Mouse (Mus musculus) bone marrow, adult 2 months (tissue): Measurements from ENCODE around the gene Nme9. TPM values are rescaled to one million over a fixed set of nuclear protein-coding genes. Genes with fewer than 3 reads are reported as not detected.

Experiments
- H3K27ac ChIP-seq: fragments of 200-500 bp; 2 replicates; pipeline ENCODE4 v1.5.1; 2012; ENCODE audit warnings: low read depth, mild to moderate bottlenecking, control low read depth, inconsistent platforms, low read length; ENCODE audit not compliant: control insufficient read depth, poor library complexity, insufficient read depth
- H3K4me1 ChIP-seq: fragments of 200-500 bp; 2 replicates; pipeline ENCODE4 v1.6.1; 2011; ENCODE audit warnings: low read length; ENCODE audit not compliant: control insufficient read depth, insufficient read depth
- H3K4me3 ChIP-seq: fragments of 200-500 bp; replicated peaks from 2 replicates; pipeline ENCODE3; 2011; ENCODE audit warnings: mild to moderate bottlenecking, low read depth, low read length, control low read depth; ENCODE audit not compliant: control insufficient read depth
- CTCF ChIP-seq: fragments of 200-500 bp; IDR thresholded peaks from 2 replicates; pipeline ENCODE4 v1.5.1; 2011; ENCODE audit warnings: low read length, control low read depth; ENCODE audit not compliant: control insufficient read depth, insufficient read depth
- POLR2A ChIP-seq: fragments of 200-500 bp; IDR thresholded peaks from 2 replicates; pipeline ENCODE4 v1.6.1; 2011; ENCODE audit warnings: low read depth, mild to moderate bottlenecking, control low read depth, low read length, borderline replicate concordance; ENCODE audit not compliant: control insufficient read depth
- WGBS: fragments of 180-500 bp; shearing (Covaris S2); methylation state at CpG from one replicate; pipeline ENCODE4 v1.1.7; 2018; 5-methylcytosine and 5-hydroxymethylcytosine counted together
- polyA plus RNA-seq: library from polyadenylated mRNA; stranded (reverse); fragments of >200 nt; gene quantifications from 2 replicates; pipeline ENCODE4 v1.2.4, GENCODE M21; 2011; ENCODE audit warnings: low replicate concordance; ENCODE audit not compliant: missing spikeins, insufficient read depth, insufficient read length

Nme9 gene
- polyA plus RNA-seq, 1 experiment: not detected

GRCm38 (mm10) chr9:99439064-99439463 is 12.2 kb upstream of the Nme9 start:
- Histone ChIP-seq H3K27ac (no peak overlapping the region), H3K4me3 (no peak overlapping the region), H3K4me1 (no peaks in the 10 kb centered on the region)
- TF ChIP-seq CTCF (no peak), POLR2A (no peak)
- WGBS: 78% methylated on average over 8 of the region's 8 CpGs

DNA sequence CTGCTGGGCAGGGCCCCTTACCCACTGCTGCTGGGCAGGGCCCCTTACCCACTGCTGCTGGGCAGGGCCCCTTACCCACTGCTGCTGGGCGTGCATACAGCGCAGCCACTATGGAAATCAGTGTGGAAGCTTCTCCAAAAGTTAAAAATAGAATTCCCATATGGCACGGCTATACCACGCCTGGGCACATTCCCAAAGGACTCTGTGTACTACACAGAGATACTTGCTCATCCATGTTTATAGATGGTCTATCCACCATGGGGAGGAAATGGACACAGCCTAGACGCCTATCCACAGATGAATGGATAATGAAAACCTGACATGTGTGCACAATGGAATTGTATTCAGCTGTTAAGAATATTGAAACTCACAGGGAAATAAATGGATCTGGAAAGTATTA is 10.3 kb upstream of the Nme9 start:
- Histone ChIP-seq H3K4me1 (no peaks in the 10 kb centered on the region), H3K4me3 (no peak overlapping the region), H3K27ac (no peak overlapping the region)
- TF ChIP-seq POLR2A (no peak), CTCF (no peak)
- 83% methylated on average over 5 of the region's 5 CpGs for WGBS

DNA sequence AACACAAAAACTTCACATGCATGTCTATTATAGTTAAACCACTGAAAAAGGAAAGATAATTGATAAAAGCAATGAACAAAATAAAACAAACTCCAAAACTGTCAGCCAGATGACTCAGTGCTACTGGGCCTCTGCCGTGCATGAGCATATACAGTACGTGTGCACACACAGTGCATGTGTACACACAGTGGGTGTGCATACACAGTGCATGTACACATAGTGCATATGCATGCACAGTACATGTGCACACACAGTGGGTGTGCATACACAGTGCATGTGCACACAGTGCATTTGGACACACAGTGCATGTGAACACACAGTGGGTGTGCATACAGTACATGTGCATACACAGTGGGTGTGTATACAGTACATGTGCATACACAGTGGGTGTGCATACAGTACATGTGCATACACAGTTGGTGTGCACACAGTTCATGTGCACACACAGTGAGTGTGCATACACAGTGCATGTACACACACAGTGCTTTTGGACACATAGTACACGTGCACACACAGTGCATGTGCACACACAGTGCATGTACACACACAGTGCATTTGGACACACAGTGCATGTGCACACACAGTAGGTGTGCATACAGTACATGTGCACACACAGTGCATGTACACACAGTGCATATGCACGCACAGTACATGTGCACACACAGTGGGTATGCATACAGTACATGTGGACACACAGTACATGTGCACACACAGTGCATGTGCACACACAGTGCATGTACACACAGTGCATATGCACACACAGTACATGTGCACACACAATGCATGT is 9.4 kb upstream of the Nme9 start:
- TF ChIP-seq CTCF (no peak), POLR2A (no peak)
- WGBS: 86% methylated on average over 4 of the region's 4 CpGs
- no peak overlapping the region for H3K4me3 ChIP-seq
- H3K27ac ChIP-seq: no peak overlapping the region
- no peaks in the 10 kb centered on the region for H3K4me1 ChIP-seq

DNA sequence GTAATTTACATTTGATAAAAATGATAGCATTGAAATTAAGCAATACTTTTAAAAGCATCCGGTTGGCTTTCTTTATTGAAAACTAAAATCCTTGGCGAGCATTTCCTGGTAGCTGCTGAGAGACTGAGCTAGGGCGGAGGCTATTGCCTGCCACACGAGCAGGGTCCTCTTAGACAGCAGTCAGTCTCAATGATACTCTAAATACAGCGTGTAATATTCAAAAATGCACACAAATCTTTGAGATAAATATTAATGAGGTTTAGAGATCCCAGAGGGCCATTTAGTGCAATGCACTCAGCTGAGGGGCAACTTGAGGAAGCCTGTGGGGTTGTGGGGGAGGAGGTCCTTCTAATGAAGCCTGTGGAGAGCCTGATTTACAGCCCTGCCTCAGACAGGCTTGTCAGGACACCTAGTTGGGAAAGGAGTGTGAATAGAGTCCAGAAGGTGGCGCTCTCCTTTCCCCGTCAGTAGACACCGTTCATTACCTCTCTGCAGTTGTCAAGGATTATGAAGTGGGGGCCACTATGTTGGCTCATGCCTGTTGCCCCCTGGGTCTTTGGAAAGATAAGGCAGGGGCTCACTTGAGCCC is 6.6 kb upstream of the Nme9 start:
- Histone ChIP-seq H3K27ac (no peak overlapping the region), H3K4me1 (no peaks in the 10 kb centered on the region), H3K4me3 (no peak overlapping the region)
- TF ChIP-seq POLR2A (no peak), CTCF (peak; percentile 35; the same call in 1 of the 2 replicates)
- WGBS: 24% methylated on average over 8 of the region's 8 CpGs

DNA sequence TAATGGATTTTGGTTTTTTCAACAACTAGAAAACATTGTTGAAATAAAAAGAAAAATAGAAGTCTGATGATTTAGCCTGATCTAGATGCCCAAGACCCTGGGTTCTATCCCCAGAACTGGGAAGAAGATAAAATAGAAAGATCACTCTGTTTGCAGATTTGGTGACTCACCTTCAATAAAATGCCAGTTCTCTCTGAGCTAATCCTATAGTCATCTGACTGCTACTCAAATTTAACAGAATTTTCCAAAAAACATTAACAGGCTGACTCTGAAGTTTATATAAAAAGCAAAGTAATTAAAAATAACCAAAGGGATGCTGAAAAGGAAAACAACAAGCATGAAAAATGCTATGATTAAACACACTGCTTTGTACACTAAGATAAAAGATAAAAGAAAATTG is 5.0 kb upstream of the Nme9 start:
- TF ChIP-seq CTCF: no peak
- TF ChIP-seq POLR2A: no peak
- Histone ChIP-seq H3K4me1 (no peaks in the 10 kb centered on the region), H3K4me3 (no peak overlapping the region), H3K27ac (no peak overlapping the region)

- WGBS: 79% methylated on average over 3 of the region's 3 CpGs
- no peak overlapping the region for H3K4me3 ChIP-seq
- H3K4me1 ChIP-seq: no peaks in the 10 kb centered on the region
- TF ChIP-seq POLR2A: no peak
- no peak for TF ChIP-seq CTCF
- no peak overlapping the region for H3K27ac ChIP-seq
Measured at GRCm38 (mm10) chr9:99447323-99447722, 4.0 kb upstream of the Nme9 start.

DNA sequence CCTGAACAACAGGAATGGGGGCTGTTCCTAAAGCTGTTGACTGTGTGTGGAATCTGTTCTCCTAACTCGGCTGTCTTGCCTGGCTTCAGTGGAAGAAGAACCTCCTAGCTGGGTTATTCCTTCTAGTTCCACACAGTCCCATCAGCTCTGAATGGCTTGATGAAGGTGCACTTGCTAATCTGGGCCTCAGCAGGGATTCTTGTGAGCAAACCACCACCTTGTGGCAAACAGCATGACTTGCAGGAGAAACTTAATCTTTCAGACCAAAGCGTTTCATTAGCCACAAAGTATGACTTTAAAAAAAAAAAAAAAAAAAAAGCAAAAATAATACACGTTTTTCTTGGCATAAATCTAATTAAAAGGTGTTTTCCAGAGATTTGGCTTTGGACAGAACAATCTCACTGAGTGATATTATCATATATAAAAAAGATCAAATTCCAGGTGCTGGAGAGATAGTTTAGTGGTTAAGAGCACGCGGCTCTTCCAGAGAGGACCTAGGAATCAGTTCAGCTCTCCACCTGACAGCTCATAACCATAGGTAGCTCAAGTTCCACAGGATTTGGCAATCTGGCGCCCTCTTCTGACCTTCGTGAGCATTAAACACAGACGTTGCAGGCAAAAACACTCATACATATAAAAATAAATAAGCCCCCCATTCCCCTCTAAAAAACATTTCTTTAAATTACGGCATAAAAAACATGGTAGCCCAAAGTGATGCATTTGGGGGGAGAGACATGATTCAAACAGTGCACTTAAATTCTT is 1.2 kb upstream of the Nme9 start:
- H3K4me1 ChIP-seq: no peaks in the 10 kb centered on the region
- no peak overlapping the region for H3K4me3 ChIP-seq
- TF ChIP-seq CTCF (no peak), POLR2A (no peak)
- H3K27ac ChIP-seq: no peak overlapping the region
- WGBS: 28% methylated on average over 9 of the region's 9 CpGs

GRCm38 (mm10) chr9:99454211-99454610 is 2.9 kb downstream of the Nme9 start:
- TF ChIP-seq CTCF (no peak), POLR2A (no peak)
- WGBS: 60% methylated on average over 4 of the region's 4 CpGs

More at GRCm38 (mm10) chr9:99454211-99454610, 2.9 kb downstream of the Nme9 start:
- Histone ChIP-seq H3K4me3 (no peak overlapping the region), H3K27ac (no peak overlapping the region), H3K4me1 (no peaks in the 10 kb centered on the region)
